Mouse (Mus musculus) embryonic fibroblast, embryonic 13.5 days (primary cell): ENCODE data around the gene Slc39a11. TPM values are rescaled to one million over a fixed set of nuclear protein-coding genes. Genes with fewer than 3 reads are reported as not detected.

Experiments
- H3K27ac ChIP-seq: 2 replicates; pipeline ENCODE4 v1.5.1; 2012; ENCODE audit warnings: low read length, control low read depth, inconsistent platforms; ENCODE audit not compliant: insufficient read depth
- H3K4me1 ChIP-seq: 2 replicates; pipeline ENCODE4 v1.6.1; 2011; ENCODE audit warnings: low read length; ENCODE audit not compliant: control insufficient read depth, insufficient read depth
- H3K4me3 ChIP-seq: 2 replicates; pipeline ENCODE4 v1.5.1; 2011; ENCODE audit warnings: mild to moderate bottlenecking, control low read depth, low read length; ENCODE audit not compliant: insufficient read depth
- CTCF ChIP-seq: IDR thresholded peaks from 2 replicates; pipeline ENCODE4 v1.5.1; 2011; ENCODE audit warnings: mild to moderate bottlenecking, control low read depth, low read length, moderate library complexity, borderline replicate concordance; ENCODE audit not compliant: insufficient read depth
- POLR2A ChIP-seq: IDR thresholded peaks from 2 replicates; pipeline ENCODE4 v1.6.1; 2011; ENCODE audit warnings: low read depth, mild to moderate bottlenecking, control low read depth, low read length, moderate library complexity
- polyA plus RNA-seq: library from polyadenylated mRNA; stranded (reverse); fragments of >200 nt; gene quantifications from 2 replicates; pipeline ENCODE4 v1.2.4, GENCODE M21; 2011; ENCODE audit warnings: low read depth; ENCODE audit not compliant: missing spikeins, insufficient read length

The Slc39a11 gene
- polyA plus RNA-seq, 1 experiment: 21.4 TPM

GRCm38 (mm10) chr11:113221267-113222195 is 428.3 kb downstream of the Slc39a11 start:
- no peaks in the 10 kb centered on the region for H3K4me1 ChIP-seq
- no peak for TF ChIP-seq CTCF
- no peak for TF ChIP-seq POLR2A
- H3K4me3 ChIP-seq: no peak overlapping the region
- no peak overlapping the region for H3K27ac ChIP-seq

GRCm38 (mm10) chr11:113220649-113221048 is 429.2 kb downstream of the Slc39a11 start:
- Histone ChIP-seq H3K27ac (no peak overlapping the region), H3K4me3 (no peak overlapping the region), H3K4me1 (no peaks in the 10 kb centered on the region)
- TF ChIP-seq CTCF (no peak), POLR2A (no peak)

- no peak overlapping the region for H3K27ac ChIP-seq
- H3K4me1 ChIP-seq: no peaks in the 10 kb centered on the region
- no peak for TF ChIP-seq POLR2A
- TF ChIP-seq CTCF: no peak
- H3K4me3 ChIP-seq: no peak overlapping the region
Measured at GRCm38 (mm10) chr11:113214741-113215140, 435.1 kb downstream of the Slc39a11 start.

GRCm38 (mm10) chr11:113212390-113213025 is 437.4 kb downstream of the Slc39a11 start:
- Histone ChIP-seq H3K4me3 (no peak overlapping the region), H3K4me1 (0 out of 2 replicates have a peak, but pooled peaks cover 2% of the 10 kb centered on the region), H3K27ac (no peak overlapping the region)
- no peak for TF ChIP-seq CTCF
- TF ChIP-seq POLR2A: no peak

- TF ChIP-seq POLR2A: no peak
- TF ChIP-seq CTCF: no peak
- Histone ChIP-seq H3K4me1 (0 out of 2 replicates have a peak, but pooled peaks cover 2% of the 10 kb centered on the region), H3K27ac (no peak overlapping the region), H3K4me3 (no peak overlapping the region)
Measured at GRCm38 (mm10) chr11:113209220-113209878, 440.5 kb downstream of the Slc39a11 start.

GRCm38 (mm10) chr11:113208521-113209072 is 441.3 kb downstream of the Slc39a11 start:
- 0 out of 2 replicates have a peak, but pooled peaks cover 2% of the 10 kb centered on the region for H3K4me1 ChIP-seq
- no peak overlapping the region for H3K27ac ChIP-seq
- H3K4me3 ChIP-seq: no peak overlapping the region
- no peak for TF ChIP-seq POLR2A
- no peak for TF ChIP-seq CTCF

GRCm38 (mm10) chr11:113207966-113208365 is 441.9 kb downstream of the Slc39a11 start:
- TF ChIP-seq CTCF (no peak), POLR2A (no peak)
- Histone ChIP-seq H3K27ac (no peak overlapping the region), H3K4me1 (0 out of 2 replicates have a peak, but pooled peaks cover 2% of the 10 kb centered on the region), H3K4me3 (no peak overlapping the region)

GRCm38 (mm10) chr11:113206099-113206498 is 443.8 kb downstream of the Slc39a11 start:
- TF ChIP-seq POLR2A: no peak
- TF ChIP-seq CTCF: no peak
- Histone ChIP-seq H3K27ac (no peak overlapping the region), H3K4me3 (no peak overlapping the region), H3K4me1 (0 out of 2 replicates have a peak, but pooled peaks cover 2% of the 10 kb centered on the region)

- H3K4me3 ChIP-seq: no peak overlapping the region
- TF ChIP-seq POLR2A (no peak), CTCF (no peak)
- peaks cover 4% of the 10 kb centered on the region; the same call in 1 of the 2 replicates for H3K4me1 ChIP-seq
- no peak overlapping the region for H3K27ac ChIP-seq
Measured at GRCm38 (mm10) chr11:113203008-113203407, 446.9 kb downstream of the Slc39a11 start.
